Mouse (Mus musculus): ENCODE measurements around the gene Krit1.

DNA sequence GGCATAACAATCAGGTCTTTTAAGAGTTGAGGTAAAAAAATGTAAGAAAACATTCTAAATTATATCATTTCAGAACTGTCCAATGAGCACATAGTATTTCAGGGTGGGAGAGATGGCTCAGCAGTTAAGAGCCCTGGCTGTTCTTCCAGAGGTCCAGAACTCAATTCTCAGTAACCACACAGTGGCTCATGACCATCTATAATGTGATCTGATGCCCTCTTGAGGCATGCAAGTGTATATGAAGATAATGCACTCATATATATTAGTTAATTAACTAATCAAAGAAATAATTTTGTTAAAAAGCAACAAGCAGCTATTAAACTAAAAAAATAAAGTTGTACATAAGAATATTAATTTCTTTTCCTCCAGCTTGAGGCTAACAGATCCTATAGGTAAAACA lies 86.2 kb downstream of the Krit1 start:
- TF ChIP-seq CTCF (IDR thresholded peaks at IDR 0.05; ENCODE audit: insufficient read depth, low read depth, low read length) (no peak), POLR2A (IDR thresholded peaks at IDR 0.05; ENCODE audit: insufficient read depth, low read depth, low read length) (no peak)

Data from olfactory bulb, adult 2 months (tissue).